Mouse (Mus musculus): ENCODE results near the gene Dnajc10.

DNA sequence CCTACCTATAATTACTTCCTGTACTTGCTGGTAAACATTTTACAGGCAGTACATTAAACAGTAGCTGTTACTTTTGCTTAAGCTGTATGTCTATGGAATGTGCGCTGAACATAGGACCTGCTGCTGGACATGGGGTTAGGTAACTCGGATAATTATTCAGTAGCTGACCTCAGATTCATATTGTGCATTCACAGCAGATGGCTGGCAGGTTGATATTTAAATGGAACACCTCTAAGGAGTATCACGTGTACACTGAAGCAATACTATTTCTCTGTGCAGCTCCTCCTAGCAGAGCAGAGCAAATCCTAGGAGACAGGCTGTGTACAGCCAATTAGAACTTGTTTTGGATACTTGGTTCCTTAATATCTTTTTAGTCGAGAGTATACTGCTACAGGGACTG is 39.3 kb downstream of the Dnajc10 start:
- no peak for TF ChIP-seq POLR2A (IDR thresholded peaks at IDR 0.05; ENCODE audit: extremely low read depth, insufficient read depth, low read length)
- TF ChIP-seq CTCF (IDR thresholded peaks at IDR 0.05; ENCODE audit: low read depth, low read length): no peak
